Mouse (Mus musculus) hindbrain, postnatal 0 days (tissue): ENCODE measurements around the gene Cer1. TPM values are rescaled to one million over a fixed set of nuclear protein-coding genes. Genes with fewer than 3 reads are reported as not detected.

Experiments
- ATAC-seq: fragments of 200-750 bp; cut with Nextera tagmentation; 2 replicates; pipeline ENCODE4 v1.8.0; 2017; ENCODE audit warnings: mild to moderate bottlenecking, moderate TSS enrichment, moderate library complexity
- DNase-seq: peaks from one replicate; pipeline ENCODE4 v3.0.0-alpha.2; 2015; ENCODE audit warnings: low spot score
- H3K27ac ChIP-seq: fragments of 300-500 bp; sonication (generic); 2 replicates; pipeline ENCODE4 v1.5.1; 2014; ENCODE audit warnings: mild to moderate bottlenecking
- H3K27me3 ChIP-seq: fragments of 300-500 bp; sonication (generic); 2 replicates; pipeline ENCODE4 v1.6.1; 2014; ENCODE audit warnings: low read length, mixed read lengths; ENCODE audit not compliant: insufficient read depth
- H3K36me3 ChIP-seq: fragments of 300-500 bp; sonication (generic); 2 replicates; pipeline ENCODE4 v1.6.1; 2014; ENCODE audit warnings: low read length, mixed read lengths; ENCODE audit not compliant: insufficient read depth
- H3K4me1 ChIP-seq: fragments of 300-500 bp; sonication (generic); 2 replicates; pipeline ENCODE4 v1.6.1; 2014; ENCODE audit warnings: antibody characterized with exemption, low read length, mixed read lengths; ENCODE audit not compliant: insufficient read depth
- H3K4me2 ChIP-seq: fragments of 300-500 bp; sonication (generic); 2 replicates; pipeline ENCODE4 v1.6.1; 2014; ENCODE audit warnings: low read depth, mild to moderate bottlenecking, low read length, moderate library complexity, mixed read lengths
- H3K4me3 ChIP-seq: fragments of 300-500 bp; sonication (generic); 2 replicates; pipeline ENCODE4 v1.5.1; 2014; ENCODE audit warnings: low read length
- H3K9ac ChIP-seq: fragments of 300-500 bp; sonication (generic); replicated peaks from 2 replicates; pipeline ENCODE4 v1.6.1; 2014; ENCODE audit warnings: mild to moderate bottlenecking, low read length, moderate library complexity, mixed read lengths
- H3K9me3 ChIP-seq: fragments of 300-500 bp; sonication (generic); 2 replicates; pipeline ENCODE4 v1.6.1; 2016; ENCODE audit warnings: low read length, mixed read lengths
- CTCF ChIP-seq: IDR thresholded peaks from 2 replicates; pipeline ENCODE4 v1.5.1; 2016; ENCODE audit warnings: antibody characterized with exemption, control low read depth, low read depth
- WGBS: fragments of 180-500 bp; shearing (Covaris S2); extraction: QIAGEN DNeasy Blood & Tissue Kit; methylation state at CpG from one replicate; pipeline ENCODE4 v1.1.7; 2014; 5-methylcytosine and 5-hydroxymethylcytosine counted together
- polyA plus RNA-seq: library from polyadenylated mRNA; unstranded; fragments of >200 nt; fragmentation: Nextera tagmentation; extraction: Ambion mirVana; gene quantifications from 2 replicates; pipeline ENCODE4 v1.2.1, GENCODE M21; 2015
- total RNA-seq: library from RNA; depleted of rRNA; stranded (reverse); fragments of >200 nt; gene quantifications from 2 replicates; pipeline ENCODE4 v1.2.3, GENCODE M21; 2014; rRNA removed

Cer1 gene
- not detected in 2 replicates for total RNA-seq
- not detected in 2 replicates for polyA plus RNA-seq

- no peak for TF ChIP-seq CTCF
- Histone ChIP-seq H3K4me2 (no peak within 1 kb of the TSS), H3K4me1 (0 out of 2 replicates have a peak, but pooled peaks cover 3% of the 10 kb centered on the region), H3K9me3 (no peaks in the 10 kb centered on the region), H3K27me3 (no peaks in the 10 kb centered on the region), H3K9ac (no peak within 1 kb of the TSS), H3K36me3 (no peaks in the 10 kb centered on the region), H3K4me3 (no peak within 1 kb of the TSS), H3K27ac (no peak within 1 kb of the TSS)
- ATAC-seq (no peak), DNase-seq (no peak)
- 57% methylated on average over 18 of the region's 19 CpGs for WGBS
These were observed at the start of gene Cer1 for GRCm38 (mm10) chr4:82884636-82885534. Cer1 (minus strand) TSS chr4:82885148.

GRCm38 (mm10) chr4:82934308-82934707, 49.4 kb upstream of the Cer1 start:
- H3K36me3 ChIP-seq = no peaks in the 10 kb centered on the region
- H3K9ac ChIP-seq = no peak overlapping the region
- WGBS = 5% methylated on average over 5 of the region's 5 CpGs
- peak overlapping the region; percentile 39 for H3K4me2 ChIP-seq
- no peaks in the 10 kb centered on the region for H3K9me3 ChIP-seq
- no peak overlapping the region; the same call in 1 of the 2 replicates for H3K4me3 ChIP-seq
- peak; percentile 90 for DNase-seq
- H3K27ac ChIP-seq = peak overlapping the region; percentile 59; the same call in 1 of the 2 replicates
- no peaks in the 10 kb centered on the region for H3K27me3 ChIP-seq
- no peaks in the 10 kb centered on the region for H3K4me1 ChIP-seq
- TF ChIP-seq CTCF = peak; percentile 72
- ATAC-seq = peak; percentile 95

GRCm38 (mm10) chr4:82933698-82934210, 48.8 kb upstream of the Cer1 start:
- H3K27me3 ChIP-seq = no peaks in the 10 kb centered on the region
- WGBS = 3% methylated on average over 14 of the region's 14 CpGs
- H3K4me1 ChIP-seq = no peaks in the 10 kb centered on the region
- peak overlapping the region; percentile 18 for H3K4me3 ChIP-seq
- H3K9me3 ChIP-seq = no peaks in the 10 kb centered on the region
- ATAC-seq (peak; percentile 79), DNase-seq (peak; percentile 94)
- TF ChIP-seq CTCF = peak; percentile 98
- H3K4me2 ChIP-seq = peak overlapping the region; percentile 39
- no peaks in the 10 kb centered on the region for H3K36me3 ChIP-seq
- H3K9ac ChIP-seq = no peak overlapping the region
- peak overlapping the region; percentile 59; the same call in 1 of the 2 replicates for H3K27ac ChIP-seq

GRCm38 (mm10) chr4:82930079-82930478, 45.1 kb upstream of the Cer1 start:
- Histone ChIP-seq H3K9me3 (no peaks in the 10 kb centered on the region), H3K9ac (no peak overlapping the region), H3K4me2 (no peak overlapping the region), H3K27ac (no peak overlapping the region), H3K27me3 (no peaks in the 10 kb centered on the region), H3K4me1 (no peaks in the 10 kb centered on the region), H3K4me3 (no peak overlapping the region), H3K36me3 (no peaks in the 10 kb centered on the region)
- no peak for DNase-seq
- WGBS = 83% methylated on average over 5 of the region's 5 CpGs
- no peak for TF ChIP-seq CTCF
- no peak for ATAC-seq

GRCm38 (mm10) chr4:82921962-82922361, 37.0 kb upstream of the Cer1 start:
- Histone ChIP-seq H3K27ac (no peak overlapping the region), H3K27me3 (no peaks in the 10 kb centered on the region)
- DNase-seq = no peak

GRCm38 (mm10) chr4:82918625-82919024, 33.7 kb upstream of the Cer1 start:
- Histone ChIP-seq H3K4me3 (no peak overlapping the region), H3K27ac (no peak overlapping the region), H3K9me3 (no peaks in the 10 kb centered on the region), H3K9ac (no peak overlapping the region), H3K27me3 (no peaks in the 10 kb centered on the region), H3K4me1 (peaks cover 15% of the 10 kb centered on the region), H3K36me3 (no peaks in the 10 kb centered on the region), H3K4me2 (no peak overlapping the region)
- DNase-seq (no peak), ATAC-seq (no peak)
- 83% methylated on average over 2 of the region's 2 CpGs for WGBS
- TF ChIP-seq CTCF = no peak

More at GRCm38 (mm10) chr4:82921962-82922361, 37.0 kb upstream of the Cer1 start:
- Histone ChIP-seq H3K36me3 (no peaks in the 10 kb centered on the region), H3K4me1 (peaks cover 2% of the 10 kb centered on the region; the same call in 1 of the 2 replicates), H3K4me2 (no peak overlapping the region), H3K9ac (no peak overlapping the region), H3K9me3 (no peaks in the 10 kb centered on the region), H3K4me3 (no peak overlapping the region)
- no peak for ATAC-seq
- TF ChIP-seq CTCF = no peak
- WGBS = 86% methylated on average over 4 of the region's 4 CpGs
